ENCODE assay signal across 9 mouse cellular contexts in the genomic region with DNA sequence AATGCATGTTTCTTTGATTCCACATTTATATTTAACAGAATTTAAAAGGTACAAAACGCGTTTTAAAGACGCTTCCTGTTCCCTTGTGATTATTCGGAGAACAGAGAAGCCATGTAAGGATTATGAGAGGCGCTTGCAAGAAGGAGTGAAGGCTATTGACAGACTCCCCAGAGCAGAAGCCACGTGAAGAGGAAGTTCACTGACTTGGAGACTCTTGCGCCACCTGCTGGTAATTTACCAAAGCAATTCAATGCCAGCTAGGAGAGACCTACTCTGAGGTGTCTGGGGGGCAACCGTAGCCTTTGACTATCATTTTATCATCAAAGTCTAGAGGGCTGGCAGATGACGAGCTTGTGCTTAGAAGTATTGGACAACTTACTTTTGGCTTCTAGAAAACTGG.
DNase-seq lines count a peak whose midpoint lies in the region; ATAC-seq and TF ChIP-seq lines count a peak whose summit lies in the region.
"Had no signal": no experiment of that assay in that cellular context is flagged by ENCODE, and none has a peak within 500 bp of the region (broad histone marks: within the 10 kb centered on the region; RNA-seq: fewer than 3 reads in every experiment).

No protein-coding gene starts in this region.

- no peaks in the 10 kb centered on the region for H3K4me1 ChIP-seq in cortical plate, adult 2 months (ENCODE audit: control insufficient read depth, insufficient read depth, low read length)
- H3K4me1 ChIP-seq in heart, embryonic 13.5 days, result no peaks in the 10 kb centered on the region
- H3K4me1 ChIP-seq: heart, embryonic 15.5 days had no signal

- H3K36me3 ChIP-seq in heart, embryonic 13.5 days, result no peaks in the 10 kb centered on the region
- H3K36me3 ChIP-seq: heart, embryonic 15.5 days had no signal

- H3K4me2 ChIP-seq in heart, embryonic 13.5 days, result peak overlapping the region; percentile 26; the same call in 1 of the 2 replicates
- H3K4me2 ChIP-seq: heart, embryonic 15.5 days had no signal

- H3K27ac ChIP-seq in cortical plate, adult 2 months (ENCODE audit: insufficient read depth, low read length), result no peak overlapping the region
- no peak overlapping the region for H3K27ac ChIP-seq in heart, embryonic 13.5 days (replicated peaks)
- H3K27ac ChIP-seq: heart, embryonic 15.5 days had no signal

- no peaks in the 10 kb centered on the region for H3K9me3 ChIP-seq in heart, embryonic 13.5 days
- H3K9me3 ChIP-seq: heart, embryonic 15.5 days had no signal

- H3K9ac ChIP-seq in heart, embryonic 13.5 days, result no peak overlapping the region
- H3K9ac ChIP-seq: heart, embryonic 15.5 days had no signal

- TF ChIP-seq POLR2A in cortical plate, adult 2 months (IDR thresholded peaks at IDR 0.05; ENCODE audit: extremely low read depth, insufficient read depth, low read length), result no peak

- peak; percentile 59 for TF ChIP-seq CTCF in cortical plate, adult 2 months (IDR thresholded peaks at IDR 0.05; ENCODE audit: extremely low read depth, insufficient read depth, low read length)

- peak; percentile 11 for DNase-seq in CD4-positive helper T cell, adult 2 months (ENCODE audit: low read depth, low spot score)
- peak; percentile 74 for DNase-seq in ZHBTc4 (ENCODE audit: low read depth, low spot score)
- peak; percentile 39 to 55 for DNase-seq in layer of hippocampus, adult 8-10 months (ENCODE audit: low spot score in 2 of 2)
- DNase-seq in lung, postnatal 25 days (ENCODE audit: low spot score), result peak; percentile 54
- DNase-seq in right cerebral cortex, postnatal 4 days, result peak; percentile 73

- no peaks in the 10 kb centered on the region for H3K27me3 ChIP-seq in heart, embryonic 13.5 days (replicated peaks)
- H3K27me3 ChIP-seq: heart, embryonic 15.5 days had no signal

- H3K4me3 ChIP-seq in cortical plate, adult 2 months (ENCODE audit: insufficient read depth, low read length), result no peak overlapping the region
- H3K4me3 ChIP-seq in heart, embryonic 13.5 days, result no peak overlapping the region
- H3K4me3 ChIP-seq: heart, embryonic 15.5 days had no signal

- WGBS in heart, embryonic 13.5 days, result 15% methylated on average over 9 of the region's 9 CpGs

- no peak for ATAC-seq in heart, embryonic 13.5 days (ENCODE audit: extremely low read depth, insufficient number of reproducible peaks, low FRiP score, low TSS enrichment)
- ATAC-seq in erythroblast, adult 5-6 weeks (replicated peaks; ENCODE audit: low FRiP score, poor library complexity, severe bottlenecking), result no peak; the same call in 1 of the 2 replicates

Comparison
In these comparisons a context has a peak if more than half of its experiments do, and no peak if none do; other contexts are left out.
1. DNase-seq: peak in every context shown above with its lines; median percentile 74 in ZHBTc4; 73 in right cerebral cortex, postnatal 4 days; 54 in lung, postnatal 25 days; 47 in layer of hippocampus, adult 8-10 months; 11 in CD4-positive helper T cell, adult 2 months.